Mouse (Mus musculus): Measurements from ENCODE around the gene Wapl. TPM values are rescaled to one million over a fixed set of nuclear protein-coding genes. Genes with fewer than 3 reads are reported as not detected.
A peak's percentile ranks its signal among the peaks of the same experiment; 100 is the strongest.

Wapl gene
- polyA plus RNA-seq, 1 experiment: 35.3 TPM

DNA sequence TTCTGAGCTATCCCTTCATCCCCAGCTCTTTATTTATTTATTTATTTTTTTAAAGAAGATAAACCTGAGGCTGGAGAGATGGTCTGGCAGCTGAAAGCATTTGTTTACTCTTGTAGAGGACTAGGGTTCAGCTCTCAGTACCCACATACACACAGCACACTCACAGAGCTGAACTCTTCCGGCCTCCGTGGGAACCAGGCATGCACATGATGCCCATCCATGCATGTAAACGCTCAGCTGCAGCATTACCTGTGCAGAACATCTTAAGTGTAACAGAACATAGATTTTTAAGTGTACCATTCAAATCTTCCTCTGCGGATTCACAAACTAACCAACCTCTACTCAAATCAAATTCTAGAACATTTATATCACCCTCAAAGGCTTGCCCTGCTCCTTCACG is 92.5 kb downstream of the Wapl start:
- TF ChIP-seq POLR2A (IDR thresholded peaks at IDR 0.05; ENCODE audit: control insufficient read depth, low read depth, low read length): no peak
- TF ChIP-seq CTCF (IDR thresholded peaks at IDR 0.05; ENCODE audit: control insufficient read depth, insufficient read depth, insufficient replicate concordance, low read depth, low read length): no peak
- no peak overlapping the region for H3K27ac ChIP-seq (ENCODE audit: control insufficient read depth, insufficient read depth, low read depth, low read length)
- no peak overlapping the region for H3K4me3 ChIP-seq (ENCODE audit: control insufficient read depth, low read depth, low read length)
- H3K27me3 ChIP-seq (ENCODE audit: control insufficient read depth, insufficient read depth, low read length): no peaks in the 10 kb centered on the region
- H3K36me3 ChIP-seq (ENCODE audit: control insufficient read depth, insufficient read depth, low read length): no peaks in the 10 kb centered on the region
- peaks cover 27% of the 10 kb centered on the region for H3K4me1 ChIP-seq (ENCODE audit: control insufficient read depth, insufficient read depth, low read length)

DNA sequence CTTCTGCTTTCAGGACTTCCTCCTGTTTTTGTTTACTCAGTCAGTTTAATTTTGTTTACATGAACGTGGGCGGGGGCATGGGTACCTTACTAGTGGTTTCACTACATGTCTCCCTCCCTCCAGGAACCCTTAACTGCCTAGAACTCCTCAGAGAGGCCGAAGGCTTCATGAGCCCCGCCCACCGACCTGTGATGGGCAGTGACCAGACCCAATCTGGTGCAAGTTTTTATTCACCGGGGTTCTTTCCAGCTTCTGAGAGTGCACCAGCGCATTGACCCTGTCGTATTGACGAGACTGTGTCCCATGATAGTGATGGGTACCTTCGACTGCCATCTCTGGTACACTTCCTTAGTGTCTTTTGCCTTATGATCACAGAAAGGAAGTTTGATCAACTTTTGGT is 94.6 kb downstream of the Wapl start:
- Histone ChIP-seq H3K27ac (ENCODE audit: control insufficient read depth, insufficient read depth, low read depth, low read length) (peak overlapping the region; percentile 70), H3K4me1 (ENCODE audit: control insufficient read depth, insufficient read depth, low read length) (peaks cover 27% of the 10 kb centered on the region), H3K27me3 (ENCODE audit: control insufficient read depth, insufficient read depth, low read length) (no peaks in the 10 kb centered on the region), H3K36me3 (ENCODE audit: control insufficient read depth, insufficient read depth, low read length) (no peaks in the 10 kb centered on the region), H3K4me3 (ENCODE audit: control insufficient read depth, low read depth, low read length) (peak overlapping the region; percentile 36)
- no peak for TF ChIP-seq CTCF (IDR thresholded peaks at IDR 0.05; ENCODE audit: control insufficient read depth, insufficient read depth, insufficient replicate concordance, low read depth, low read length)
- TF ChIP-seq POLR2A (IDR thresholded peaks at IDR 0.05; ENCODE audit: control insufficient read depth, low read depth, low read length): 0 out of 2 replicates have a peak, but pooled peaks have one; percentile 39

DNA sequence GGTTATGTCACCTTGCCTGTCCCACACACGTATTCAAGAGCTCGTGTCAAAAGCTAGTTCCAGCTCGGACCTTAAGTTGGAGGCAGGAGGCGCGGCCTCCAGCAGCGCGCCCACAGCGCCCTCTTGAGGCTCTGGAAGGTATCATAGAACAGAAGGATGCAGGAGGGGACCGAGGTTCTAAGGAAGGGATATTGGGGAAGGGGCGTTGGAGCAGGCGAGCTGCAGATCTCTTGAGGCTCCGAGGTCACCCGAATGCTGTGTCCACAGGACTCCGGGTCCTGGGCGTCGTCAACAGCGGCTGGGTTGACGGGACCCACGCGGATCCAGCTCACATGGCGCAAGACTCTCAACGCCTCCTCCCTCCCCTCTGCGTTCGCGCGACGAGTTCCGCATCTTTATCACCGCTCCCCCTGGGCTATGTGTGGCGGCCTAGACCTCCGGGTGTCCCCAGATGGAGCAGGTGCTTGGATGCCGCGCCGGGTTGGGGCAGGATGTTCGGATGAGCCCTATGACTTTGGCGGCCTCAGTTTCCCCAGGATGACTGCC is 95.4 kb downstream of the Wapl start:
- TF ChIP-seq POLR2A (IDR thresholded peaks at IDR 0.05; ENCODE audit: control insufficient read depth, low read depth, low read length) (no peak), CTCF (IDR thresholded peaks at IDR 0.05; ENCODE audit: control insufficient read depth, insufficient read depth, insufficient replicate concordance, low read depth, low read length) (peak; percentile 96)
- Histone ChIP-seq H3K4me1 (ENCODE audit: control insufficient read depth, insufficient read depth, low read length) (peaks cover 27% of the 10 kb centered on the region), H3K27me3 (ENCODE audit: control insufficient read depth, insufficient read depth, low read length) (no peaks in the 10 kb centered on the region), H3K36me3 (ENCODE audit: control insufficient read depth, insufficient read depth, low read length) (no peaks in the 10 kb centered on the region), H3K4me3 (ENCODE audit: control insufficient read depth, low read depth, low read length) (peak overlapping the region; percentile 93), H3K27ac (ENCODE audit: control insufficient read depth, insufficient read depth, low read depth, low read length) (peak overlapping the region; percentile 71)

DNA sequence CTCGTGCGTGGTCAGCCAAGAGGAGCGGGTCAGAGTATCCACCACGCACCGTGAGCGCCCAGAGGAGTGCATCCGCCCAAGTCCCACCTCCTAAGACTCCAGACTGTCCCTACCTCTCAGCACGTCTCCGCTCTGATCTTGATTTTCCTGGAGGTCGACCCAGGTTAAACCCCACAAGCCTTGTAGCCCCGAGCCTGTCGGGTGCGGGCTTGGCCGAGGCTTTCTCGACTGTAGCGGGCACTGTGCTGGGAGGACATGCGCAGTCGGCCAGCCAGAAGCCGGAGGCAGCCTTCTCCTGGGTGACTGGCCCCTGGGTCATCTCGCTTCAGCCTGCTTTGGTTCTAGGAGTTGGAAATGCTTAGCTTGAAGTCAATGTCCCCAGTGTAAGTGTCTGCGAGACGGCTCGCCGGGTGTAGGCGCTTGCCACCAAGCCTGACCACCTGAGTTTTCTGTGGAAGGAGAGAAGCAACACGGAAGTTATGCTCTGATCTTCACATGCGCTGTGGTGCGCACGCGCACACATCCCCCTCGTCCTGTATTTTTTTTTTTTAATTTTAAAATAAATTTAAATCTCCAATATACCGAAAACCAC is 95.9 kb downstream of the Wapl start:
- no peak for TF ChIP-seq POLR2A (IDR thresholded peaks at IDR 0.05; ENCODE audit: control insufficient read depth, low read depth, low read length)
- TF ChIP-seq CTCF (IDR thresholded peaks at IDR 0.05; ENCODE audit: control insufficient read depth, insufficient read depth, insufficient replicate concordance, low read depth, low read length): no peak
- H3K36me3 ChIP-seq (ENCODE audit: control insufficient read depth, insufficient read depth, low read length): no peaks in the 10 kb centered on the region

DNA sequence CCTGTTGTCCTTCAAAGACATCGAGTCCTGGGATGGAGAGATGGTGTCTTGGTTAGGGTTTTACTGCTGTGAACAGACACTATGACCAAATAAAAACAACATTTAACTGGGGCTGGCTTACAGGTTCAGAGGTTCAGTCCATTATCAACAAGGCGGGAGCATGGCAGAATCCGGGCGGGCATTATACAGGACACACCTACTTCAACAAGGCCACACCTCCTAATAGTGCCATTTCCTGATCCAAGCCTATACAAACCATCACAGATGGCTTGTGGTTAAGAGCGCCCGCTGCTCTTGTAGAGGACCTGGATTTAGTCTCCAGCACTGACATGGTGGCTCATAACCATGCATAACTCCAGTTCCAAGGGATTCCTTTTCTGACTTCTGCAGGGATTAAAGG is 96.7 kb downstream of the Wapl start:
- Histone ChIP-seq H3K27ac (ENCODE audit: control insufficient read depth, insufficient read depth, low read depth, low read length) (no peak overlapping the region), H3K36me3 (ENCODE audit: control insufficient read depth, insufficient read depth, low read length) (no peaks in the 10 kb centered on the region), H3K27me3 (ENCODE audit: control insufficient read depth, insufficient read depth, low read length) (no peaks in the 10 kb centered on the region), H3K4me1 (ENCODE audit: control insufficient read depth, insufficient read depth, low read length) (peaks cover 19% of the 10 kb centered on the region), H3K4me3 (ENCODE audit: control insufficient read depth, low read depth, low read length) (no peak overlapping the region)
- TF ChIP-seq CTCF (IDR thresholded peaks at IDR 0.05; ENCODE audit: control insufficient read depth, insufficient read depth, insufficient replicate concordance, low read depth, low read length) (no peak), POLR2A (IDR thresholded peaks at IDR 0.05; ENCODE audit: control insufficient read depth, low read depth, low read length) (no peak)

More for the DNA sequence above, 95.9 kb downstream of the Wapl start:
- H3K27me3 ChIP-seq (ENCODE audit: control insufficient read depth, insufficient read depth, low read length): no peaks in the 10 kb centered on the region
- H3K4me3 ChIP-seq (ENCODE audit: control insufficient read depth, low read depth, low read length): peak overlapping the region; percentile 93
- H3K4me1 ChIP-seq (ENCODE audit: control insufficient read depth, insufficient read depth, low read length): peaks cover 27% of the 10 kb centered on the region
- peak overlapping the region; percentile 48 for H3K27ac ChIP-seq (ENCODE audit: control insufficient read depth, insufficient read depth, low read depth, low read length)

DNA sequence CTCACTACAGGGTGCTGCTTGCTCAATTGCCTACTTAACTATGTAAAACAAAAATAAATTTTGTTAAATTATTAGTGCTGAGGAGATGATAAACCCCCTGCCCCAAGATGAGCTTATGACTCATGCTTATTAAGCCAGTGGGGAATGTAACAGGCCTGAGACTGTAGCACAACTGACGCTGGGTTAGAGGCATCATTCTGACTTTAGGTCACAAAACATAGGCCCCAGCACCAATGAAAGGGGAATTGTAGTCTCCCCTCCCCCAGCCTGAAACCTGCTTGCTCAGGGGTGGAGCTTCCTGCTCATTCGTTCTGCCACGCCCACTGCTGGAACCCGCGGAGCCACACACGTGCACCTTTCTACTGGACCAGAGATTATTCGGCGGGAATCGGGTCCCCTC is 97.9 kb downstream of the Wapl start:
- Histone ChIP-seq H3K4me1 (ENCODE audit: control insufficient read depth, insufficient read depth, low read length) (peaks cover 17% of the 10 kb centered on the region), H3K27ac (ENCODE audit: control insufficient read depth, insufficient read depth, low read depth, low read length) (no peak overlapping the region), H3K4me3 (ENCODE audit: control insufficient read depth, low read depth, low read length) (no peak overlapping the region), H3K27me3 (ENCODE audit: control insufficient read depth, insufficient read depth, low read length) (no peaks in the 10 kb centered on the region), H3K36me3 (ENCODE audit: control insufficient read depth, insufficient read depth, low read length) (no peaks in the 10 kb centered on the region)
- TF ChIP-seq CTCF (IDR thresholded peaks at IDR 0.05; ENCODE audit: control insufficient read depth, insufficient read depth, insufficient replicate concordance, low read depth, low read length): no peak

DNA sequence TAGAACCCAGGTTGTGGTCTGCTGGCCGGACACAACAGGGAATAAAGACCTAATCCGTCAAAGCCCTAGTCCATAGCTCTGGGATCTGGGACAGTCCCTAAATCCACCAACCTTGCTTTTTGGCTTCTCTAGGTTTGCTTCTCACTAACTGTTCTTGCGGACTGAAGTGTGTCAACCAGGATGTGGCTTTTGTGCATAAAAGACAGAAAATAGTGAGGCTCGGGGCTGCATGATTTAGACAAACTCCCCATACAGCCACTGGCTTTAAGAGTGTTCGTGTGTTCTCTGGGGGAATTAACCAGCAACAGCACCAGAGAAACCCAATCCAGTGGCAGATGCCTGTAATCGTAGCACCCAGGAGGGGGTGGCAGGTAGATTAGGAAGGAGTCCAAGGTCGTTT is 98.4 kb downstream of the Wapl start:
- Histone ChIP-seq H3K36me3 (ENCODE audit: control insufficient read depth, insufficient read depth, low read length) (no peaks in the 10 kb centered on the region), H3K27me3 (ENCODE audit: control insufficient read depth, insufficient read depth, low read length) (no peaks in the 10 kb centered on the region), H3K27ac (ENCODE audit: control insufficient read depth, insufficient read depth, low read depth, low read length) (no peak overlapping the region), H3K4me1 (ENCODE audit: control insufficient read depth, insufficient read depth, low read length) (peaks cover 17% of the 10 kb centered on the region), H3K4me3 (ENCODE audit: control insufficient read depth, low read depth, low read length) (no peak overlapping the region)
- TF ChIP-seq CTCF (IDR thresholded peaks at IDR 0.05; ENCODE audit: control insufficient read depth, insufficient read depth, insufficient replicate concordance, low read depth, low read length): no peak
- TF ChIP-seq POLR2A (IDR thresholded peaks at IDR 0.05; ENCODE audit: control insufficient read depth, low read depth, low read length): no peak
